19 mouse cellular contexts compared by ENCODE assay signal in the genomic region with DNA sequence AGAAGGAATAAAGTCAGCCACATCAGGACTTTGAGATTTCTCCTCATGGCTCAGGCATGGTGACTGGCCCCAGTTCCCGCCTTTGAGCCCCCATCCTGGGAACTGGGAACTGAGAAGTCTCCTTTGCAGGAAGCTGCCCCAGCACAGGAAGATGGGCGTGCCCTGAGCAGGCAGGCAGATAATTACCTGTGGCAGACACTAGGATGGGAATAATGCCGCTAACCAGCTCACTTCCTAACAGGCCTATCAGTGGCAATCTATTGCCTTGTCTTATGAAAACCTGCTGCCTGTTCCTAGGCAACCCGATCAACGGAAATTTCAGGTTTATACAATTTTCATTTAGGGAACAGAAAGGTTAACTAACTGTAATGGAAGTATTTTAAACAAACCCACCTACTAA.
A peak's percentile ranks its signal among the peaks of the same experiment; 100 is the strongest.
DNase-seq lines count a peak whose midpoint lies in the region; ATAC-seq and TF ChIP-seq lines count a peak whose summit lies in the region.
"Had no signal": no experiment of that assay in that cellular context is flagged by ENCODE, and none has a peak within 500 bp of the region (broad histone marks: within the 10 kb centered on the region; RNA-seq: fewer than 3 reads in every experiment).

No protein-coding gene starts in this region.

- H3K27me3 ChIP-seq in heart, embryonic 12.5 days (replicated peaks), result no peaks in the 10 kb centered on the region
- H3K27me3 ChIP-seq in stomach, embryonic 16.5 days (ENCODE audit: control insufficient read depth, insufficient read depth, low read length), result no peaks in the 10 kb centered on the region
- H3K27me3 ChIP-seq in stomach, postnatal 0 days (ENCODE audit: control insufficient read depth, insufficient read depth, low read length), result no peaks in the 10 kb centered on the region
- no peaks in the 10 kb centered on the region for H3K27me3 ChIP-seq in midbrain, embryonic 11.5 days (ENCODE audit: control insufficient read depth, insufficient read depth, low read length)
- H3K27me3 ChIP-seq: neural tube, embryonic 12.5 days; stomach, embryonic 15.5 days had no signal

- H3K9ac ChIP-seq in heart, embryonic 12.5 days, result no peak overlapping the region
- no peak overlapping the region for H3K9ac ChIP-seq in stomach, embryonic 16.5 days (ENCODE audit: low read length)
- H3K9ac ChIP-seq in stomach, postnatal 0 days (ENCODE audit: low read length), result no peak overlapping the region
- H3K9ac ChIP-seq in midbrain, embryonic 11.5 days (ENCODE audit: low read length), result no peak overlapping the region
- H3K9ac ChIP-seq: neural tube, embryonic 12.5 days; stomach, embryonic 15.5 days had no signal

- H3K4me2 ChIP-seq in heart, embryonic 12.5 days, result no peak overlapping the region
- H3K4me2 ChIP-seq in stomach, embryonic 16.5 days (ENCODE audit: low read depth, low read length), result no peak overlapping the region
- H3K4me2 ChIP-seq in stomach, postnatal 0 days (replicated peaks; ENCODE audit: low read depth), result no peak overlapping the region
- no peak overlapping the region for H3K4me2 ChIP-seq in midbrain, embryonic 11.5 days
- H3K4me2 ChIP-seq: neural tube, embryonic 12.5 days; stomach, embryonic 15.5 days had no signal

- no peak for TF ChIP-seq CTCF in stomach, postnatal 0 days (IDR thresholded peaks at IDR 0.05; ENCODE audit: low read depth)

- no peak overlapping the region for H3K4me3 ChIP-seq in heart, embryonic 12.5 days
- no peak overlapping the region for H3K4me3 ChIP-seq in stomach, embryonic 16.5 days (replicated peaks; ENCODE audit: low read length)
- no peak overlapping the region for H3K4me3 ChIP-seq in stomach, postnatal 0 days (ENCODE audit: low read depth, low read length)
- no peak overlapping the region for H3K4me3 ChIP-seq in midbrain, embryonic 11.5 days (ENCODE audit: low read depth, low read length)
- H3K4me3 ChIP-seq: neural tube, embryonic 12.5 days; stomach, embryonic 15.5 days had no signal

- WGBS in heart, embryonic 12.5 days, result 74% methylated on average over 5 of the region's 5 CpGs
- 78% methylated on average over 5 of the region's 5 CpGs for WGBS in stomach, embryonic 16.5 days
- 70% methylated on average over 5 of the region's 5 CpGs for WGBS in stomach, postnatal 0 days
- 79% methylated on average over 5 of the region's 5 CpGs for WGBS in midbrain, embryonic 11.5 days

- H3K36me3 ChIP-seq in heart, embryonic 12.5 days, result peaks cover 11% of the 10 kb centered on the region
- no peaks in the 10 kb centered on the region for H3K36me3 ChIP-seq in stomach, embryonic 16.5 days (ENCODE audit: control insufficient read depth, insufficient read depth, low read length)
- H3K36me3 ChIP-seq in stomach, postnatal 0 days (ENCODE audit: control insufficient read depth, insufficient read depth, low read length), result no peaks in the 10 kb centered on the region
- H3K36me3 ChIP-seq in midbrain, embryonic 11.5 days (ENCODE audit: control insufficient read depth, insufficient read depth, low read length), result no peaks in the 10 kb centered on the region
- H3K36me3 ChIP-seq: stomach, embryonic 15.5 days had no signal

- H3K4me1 ChIP-seq in heart, embryonic 12.5 days (replicated peaks), result peaks cover 78% of the 10 kb centered on the region
- H3K4me1 ChIP-seq in stomach, embryonic 16.5 days (ENCODE audit: control insufficient read depth, insufficient read depth, low read length), result peaks cover 57% of the 10 kb centered on the region
- peaks cover 6% of the 10 kb centered on the region for H3K4me1 ChIP-seq in stomach, postnatal 0 days (replicated peaks; ENCODE audit: control insufficient read depth, insufficient read depth)
- H3K4me1 ChIP-seq in midbrain, embryonic 11.5 days (ENCODE audit: control insufficient read depth, insufficient read depth, low read length), result peaks cover 37% of the 10 kb centered on the region

- no peak for TF ChIP-seq EP300 in stomach, postnatal 0 days (optimal IDR thresholded peaks at IDR 0.05)

- ATAC-seq in heart, embryonic 12.5 days (ENCODE audit: insufficient number of reproducible peaks, low FRiP score), result no peak
- no peak for ATAC-seq in stomach, embryonic 16.5 days (ENCODE audit: insufficient read depth, low FRiP score)
- no peak for ATAC-seq in stomach, postnatal 0 days (ENCODE audit: low FRiP score, low TSS enrichment)
- ATAC-seq in midbrain, embryonic 11.5 days (ENCODE audit: low FRiP score), result no peak
- ATAC-seq in megakaryocyte, adult 5-6 weeks (ENCODE audit: poor library complexity, severe bottlenecking), result no peak
- no peak for ATAC-seq in cerebellum, adult (ENCODE audit: insufficient number of reproducible peaks, low FRiP score, low TSS enrichment)

- no peak overlapping the region for H3K27ac ChIP-seq in heart, embryonic 12.5 days (ENCODE audit: poor library complexity, severe bottlenecking)
- H3K27ac ChIP-seq in stomach, embryonic 16.5 days (ENCODE audit: low read length), result peak overlapping the region; percentile 13; the same call in 1 of the 2 replicates
- no peak overlapping the region for H3K27ac ChIP-seq in stomach, postnatal 0 days (replicated peaks)
- peak overlapping the region; percentile 22; the same call in 1 of the 2 replicates for H3K27ac ChIP-seq in midbrain, embryonic 11.5 days (ENCODE audit: low read depth, low read length)
- H3K27ac ChIP-seq: neural tube, embryonic 12.5 days; stomach, embryonic 15.5 days had no signal

- no peaks in the 10 kb centered on the region for H3K9me3 ChIP-seq in heart, embryonic 12.5 days (replicated peaks)
- no peaks in the 10 kb centered on the region for H3K9me3 ChIP-seq in stomach, embryonic 16.5 days (replicated peaks; ENCODE audit: control insufficient read depth, low read length)
- no peaks in the 10 kb centered on the region for H3K9me3 ChIP-seq in stomach, postnatal 0 days (ENCODE audit: control insufficient read depth, low read length)
- no peaks in the 10 kb centered on the region for H3K9me3 ChIP-seq in midbrain, embryonic 11.5 days (ENCODE audit: control insufficient read depth, low read length)
- H3K9me3 ChIP-seq: neural tube, embryonic 12.5 days; stomach, embryonic 15.5 days had no signal

- peak; percentile 85 for DNase-seq in heart, adult 11 months
- DNase-seq in stomach, postnatal 0 days (ENCODE audit: low spot score), result no peak
- DNase-seq in midbrain, embryonic 11.5 days (ENCODE audit: low spot score, missing footprints), result no peak
- DNase-seq in neural tube, embryonic 10.5 days (ENCODE audit: extremely low spot score, low spot score), result no peak
- DNase-seq: adrenal gland, postnatal 36 days; cerebellum, adult 9-10 months; gastrocnemius, postnatal 14 days; heart, postnatal 36 days; kidney, adult 8-10 months; layer of hippocampus, postnatal 36 days; lung, adult 18-20 months; right cerebral cortex, postnatal 14 days; thymus, postnatal 14 days had no signal

Comparison
In these comparisons a context has a peak if more than half of its experiments do, and no peak if none do; other contexts are left out.
1. H3K27ac ChIP-seq: peak in stomach, embryonic 16.5 days (single experiment) and midbrain, embryonic 11.5 days (single experiment); none in heart, embryonic 12.5 days (single experiment) and stomach, postnatal 0 days (single experiment).